Mouse (Mus musculus) frontal cortex, postnatal 36 days (tissue): ENCODE data around the gene Zfp277.

Experiments used
- DNase-seq, 2 experiments: peaks; one replicate each; pipeline ENCODE4 v3.0.0; 2022; ENCODE audit warnings: low spot score in 2 of 2

Gene Zfp277

GRCm38 (mm10) chr12:40445648-40446449 is at the start of gene Zfp277, which contains the start of gene Dock4:
TSS of gene Zfp277 (minus strand) at chr12:40445902.
TSS of gene Dock4 (plus strand) at chr12:40445952.
- DNase-seq = peak; percentile 99

- DNase-seq = no peak
These were observed 40.5 kb upstream of the Zfp277 start for GRCm38 (mm10) chr12:40486047-40486837.

GRCm38 (mm10) chr12:40485210-40485609 is 39.5 kb upstream of the Zfp277 start:
- no peak for DNase-seq

- peak in 1 of 2 experiments; percentile 55 for DNase-seq
These were observed 38.5 kb upstream of the Zfp277 start for GRCm38 (mm10) chr12:40484224-40484623.

GRCm38 (mm10) chr12:40477621-40478452 is 32.1 kb upstream of the Zfp277 start:
- DNase-seq = no peak

GRCm38 (mm10) chr12:40473709-40474108 is 28.0 kb upstream of the Zfp277 start:
- DNase-seq = no peak

GRCm38 (mm10) chr12:40471649-40472399 is 26.1 kb upstream of the Zfp277 start:
- no peak for DNase-seq

- DNase-seq = no peak
These were observed 23.3 kb upstream of the Zfp277 start for GRCm38 (mm10) chr12:40469009-40469408.

- DNase-seq = no peak
These were observed 22.5 kb upstream of the Zfp277 start for GRCm38 (mm10) chr12:40468235-40468634.

- no peak for DNase-seq
These were observed 18.6 kb upstream of the Zfp277 start for GRCm38 (mm10) chr12:40464282-40464681.

GRCm38 (mm10) chr12:40463828-40464227 is 18.1 kb upstream of the Zfp277 start:
- DNase-seq = no peak

GRCm38 (mm10) chr12:40462693-40463235 is 17.1 kb upstream of the Zfp277 start:
- DNase-seq = no peak

GRCm38 (mm10) chr12:40459673-40460265 is 14.1 kb upstream of the Zfp277 start:
- no peak for DNase-seq

- DNase-seq = no peak
These were observed 13.3 kb upstream of the Zfp277 start for GRCm38 (mm10) chr12:40458977-40459376.

- DNase-seq = no peak
These were observed 10.8 kb upstream of the Zfp277 start for GRCm38 (mm10) chr12:40456517-40456916.

GRCm38 (mm10) chr12:40449119-40449795 is 3.6 kb upstream of the Zfp277 start:
- no peak for DNase-seq

GRCm38 (mm10) chr12:40447561-40448355 is 2.1 kb upstream of the Zfp277 start:
- no peak for DNase-seq

- peak; percentile 36 to 41 for DNase-seq
These were observed 1.0 kb upstream of the Zfp277 start for GRCm38 (mm10) chr12:40446450-40447381.
